Mouse (Mus musculus): ENCODE measurements around the gene Ovol3. TPM values are rescaled to one million over a fixed set of nuclear protein-coding genes. Genes with fewer than 3 reads are reported as not detected.

Ovol3 gene
- polyA plus RNA-seq, 1 experiment, result 1.4 TPM

DNA sequence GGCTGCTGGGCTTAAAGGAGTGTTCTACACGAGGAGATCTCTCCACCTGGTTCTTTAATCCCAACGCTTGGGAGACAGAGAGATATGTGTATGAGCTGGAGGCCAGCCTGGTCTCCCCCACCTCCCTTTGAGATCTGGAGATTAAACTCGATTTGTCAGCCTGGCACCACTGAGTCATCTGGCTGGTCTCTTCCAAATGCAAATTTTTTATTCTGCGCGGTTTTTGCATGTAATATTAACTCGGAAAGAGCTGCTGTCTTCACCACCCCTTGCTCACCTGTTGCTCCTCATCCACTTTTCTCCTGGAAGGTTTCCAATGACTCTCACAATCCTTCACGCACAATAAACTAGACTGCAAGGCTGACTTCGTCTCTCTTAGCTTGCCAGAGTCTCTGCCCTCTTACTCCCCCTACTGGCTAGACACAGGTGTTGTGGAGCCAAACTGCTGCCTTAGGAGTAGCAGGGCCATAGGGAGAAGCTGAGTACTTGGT is 37.0 kb downstream of the Ovol3 start, which contains the start of gene Capns1:
Gene Capns1 (minus strand): TSS at position 331 of the 491 bp plus-strand sequence.
- H3K27ac ChIP-seq (ENCODE audit: control insufficient read depth, insufficient read depth, low read length), result no peak within 1 kb of the TSS
- DNase-seq, result peak; percentile 74
- no peaks in the 10 kb centered on the region for H3K27me3 ChIP-seq (ENCODE audit: control insufficient read depth, insufficient read depth, low read length)
- H3K4me3 ChIP-seq (ENCODE audit: control insufficient read depth, insufficient read depth, low read length), result no peak within 1 kb of the TSS
- TF ChIP-seq CTCF (IDR thresholded peaks at IDR 0.05; ENCODE audit: borderline replicate concordance, control insufficient read depth, extremely low read depth, insufficient read depth, low read length, poor library complexity) (peak; percentile 36; the same call in 1 of the 2 replicates), POLR2A (IDR thresholded peaks at IDR 0.05; ENCODE audit: control insufficient read depth, extremely low read depth, insufficient read depth, low read length, poor library complexity) (no peak)
- no peaks in the 10 kb centered on the region for H3K36me3 ChIP-seq (ENCODE audit: control insufficient read depth, insufficient read depth, low read length)
- 18% methylated on average over 8 of the region's 8 CpGs for WGBS
- H3K4me1 ChIP-seq (replicated peaks; ENCODE audit: control insufficient read depth, insufficient read depth, low read length), result peaks cover 5% of the 10 kb centered on the region

DNA sequence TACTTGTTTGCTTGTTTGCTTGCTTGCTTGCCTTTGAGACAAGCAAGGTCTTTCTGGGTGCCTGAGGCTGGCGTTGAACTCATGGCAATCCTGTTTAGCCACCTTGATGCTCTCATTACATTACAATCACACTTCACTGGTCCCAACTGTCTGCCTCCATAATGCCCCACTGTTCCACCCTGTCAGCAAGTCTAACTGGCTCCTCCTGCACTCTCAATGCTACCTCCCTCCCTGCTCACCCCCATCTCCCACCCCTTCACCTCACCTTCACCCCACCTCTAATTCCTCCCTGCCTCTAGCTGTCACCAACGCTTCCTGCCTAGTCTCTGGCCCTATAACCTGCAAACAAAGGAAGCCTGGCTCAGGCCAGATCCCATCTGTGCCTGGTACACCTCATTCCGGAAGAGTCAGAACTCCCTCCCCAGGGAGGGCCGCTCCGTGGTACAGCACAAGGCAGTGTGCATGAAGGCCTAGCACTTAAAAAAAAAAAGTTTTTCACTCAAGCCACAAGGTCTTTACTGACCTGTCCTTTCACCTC is 37.9 kb downstream of the Ovol3 start:
- no peaks in the 10 kb centered on the region for H3K27me3 ChIP-seq (ENCODE audit: control insufficient read depth, insufficient read depth, low read length)
- WGBS, result 55% methylated on average over 5 of the region's 5 CpGs
- H3K4me3 ChIP-seq (ENCODE audit: control insufficient read depth, insufficient read depth, low read length), result no peak overlapping the region
- DNase-seq, result no peak
- peaks cover 12% of the 10 kb centered on the region for H3K4me1 ChIP-seq (replicated peaks; ENCODE audit: control insufficient read depth, insufficient read depth, low read length)
- TF ChIP-seq CTCF (IDR thresholded peaks at IDR 0.05; ENCODE audit: borderline replicate concordance, control insufficient read depth, extremely low read depth, insufficient read depth, low read length, poor library complexity) (no peak), POLR2A (IDR thresholded peaks at IDR 0.05; ENCODE audit: control insufficient read depth, extremely low read depth, insufficient read depth, low read length, poor library complexity) (no peak)
- H3K27ac ChIP-seq (ENCODE audit: control insufficient read depth, insufficient read depth, low read length), result no peak overlapping the region
- H3K36me3 ChIP-seq (ENCODE audit: control insufficient read depth, insufficient read depth, low read length), result no peaks in the 10 kb centered on the region

DNA sequence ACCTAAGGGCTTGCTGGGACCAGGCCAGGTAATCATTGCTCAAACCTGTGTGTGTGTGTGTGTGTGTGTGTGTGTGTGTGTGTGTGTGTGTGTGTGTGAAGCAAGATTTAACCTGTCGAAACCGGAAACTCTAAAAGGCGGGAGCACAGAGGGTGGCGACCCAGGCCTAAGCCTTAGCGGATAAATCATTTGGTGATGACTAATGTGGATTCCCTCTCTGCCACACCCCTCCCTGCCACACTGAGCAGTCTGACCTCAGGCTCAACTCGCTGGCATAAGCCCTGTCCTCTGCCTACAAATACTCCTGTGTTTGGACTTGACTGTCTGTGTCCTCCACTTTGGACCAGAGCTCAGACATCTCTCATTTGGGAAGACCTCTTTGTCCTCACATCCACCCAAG is 39.4 kb downstream of the Ovol3 start:
- Histone ChIP-seq H3K4me1 (replicated peaks; ENCODE audit: control insufficient read depth, insufficient read depth, low read length) (peaks cover 12% of the 10 kb centered on the region), H3K27ac (ENCODE audit: control insufficient read depth, insufficient read depth, low read length) (no peak overlapping the region), H3K36me3 (ENCODE audit: control insufficient read depth, insufficient read depth, low read length) (peaks cover 5% of the 10 kb centered on the region; the same call in 1 of the 2 replicates), H3K4me3 (ENCODE audit: control insufficient read depth, insufficient read depth, low read length) (no peak overlapping the region), H3K27me3 (ENCODE audit: control insufficient read depth, insufficient read depth, low read length) (no peaks in the 10 kb centered on the region)
- no peak for DNase-seq
- 88% methylated on average over 6 of the region's 6 CpGs for WGBS
- TF ChIP-seq CTCF (IDR thresholded peaks at IDR 0.05; ENCODE audit: borderline replicate concordance, control insufficient read depth, extremely low read depth, insufficient read depth, low read length, poor library complexity), result no peak
- no peak for TF ChIP-seq POLR2A (IDR thresholded peaks at IDR 0.05; ENCODE audit: control insufficient read depth, extremely low read depth, insufficient read depth, low read length, poor library complexity)

DNA sequence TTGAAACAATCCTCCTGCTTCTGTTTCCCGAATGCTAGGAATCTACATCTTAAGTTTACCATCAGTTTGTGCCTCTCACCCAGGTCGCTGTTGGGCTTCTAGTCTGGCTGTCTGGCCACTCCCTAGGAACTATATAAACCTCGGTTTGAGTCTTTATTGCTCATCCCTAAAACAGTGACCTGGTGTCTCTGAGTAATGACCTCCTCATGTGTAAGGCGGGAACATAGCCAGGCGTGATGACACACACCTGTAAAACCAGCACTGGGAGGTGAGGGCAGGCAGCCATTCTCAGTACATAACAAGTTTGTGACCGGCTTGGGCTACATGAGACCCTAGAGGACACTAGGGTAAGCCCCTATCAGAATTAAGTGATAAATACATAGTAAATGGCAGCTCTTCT is 40.1 kb downstream of the Ovol3 start:
- TF ChIP-seq CTCF (IDR thresholded peaks at IDR 0.05; ENCODE audit: borderline replicate concordance, control insufficient read depth, extremely low read depth, insufficient read depth, low read length, poor library complexity) (no peak), POLR2A (IDR thresholded peaks at IDR 0.05; ENCODE audit: control insufficient read depth, extremely low read depth, insufficient read depth, low read length, poor library complexity) (no peak)
- WGBS, result 81% methylated on average over 6 of the region's 6 CpGs
- H3K4me3 ChIP-seq (ENCODE audit: control insufficient read depth, insufficient read depth, low read length), result no peak overlapping the region

DNA sequence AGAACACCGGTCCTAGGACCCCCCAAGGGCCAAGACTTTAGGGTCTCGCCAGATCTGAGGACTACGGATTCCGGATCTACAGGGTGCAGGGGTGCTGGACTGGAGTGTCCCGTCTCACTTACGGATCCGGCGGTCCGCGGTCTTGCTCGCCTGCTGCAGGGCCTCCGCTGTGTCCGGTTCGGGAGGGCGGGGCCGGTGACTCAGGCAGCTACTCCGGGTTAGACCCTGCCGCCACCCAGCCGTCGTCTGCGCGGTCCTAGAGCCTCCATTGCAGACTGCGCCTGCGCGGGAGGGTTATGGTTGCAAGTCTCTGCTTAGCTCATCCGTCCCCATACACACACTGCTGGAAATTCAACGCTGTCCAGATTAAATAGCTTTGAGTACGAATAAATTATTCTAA is 40.6 kb downstream of the Ovol3 start:
- TF ChIP-seq POLR2A (IDR thresholded peaks at IDR 0.05; ENCODE audit: control insufficient read depth, extremely low read depth, insufficient read depth, low read length, poor library complexity) (no peak), CTCF (IDR thresholded peaks at IDR 0.05; ENCODE audit: borderline replicate concordance, control insufficient read depth, extremely low read depth, insufficient read depth, low read length, poor library complexity) (0 out of 2 replicates have a peak, but pooled peaks have one; percentile 27)

More for the DNA sequence above, 40.1 kb downstream of the Ovol3 start:
- peaks cover 12% of the 10 kb centered on the region for H3K4me1 ChIP-seq (replicated peaks; ENCODE audit: control insufficient read depth, insufficient read depth, low read length)
- H3K27ac ChIP-seq (ENCODE audit: control insufficient read depth, insufficient read depth, low read length), result no peak overlapping the region
- H3K36me3 ChIP-seq (ENCODE audit: control insufficient read depth, insufficient read depth, low read length), result peaks cover 5% of the 10 kb centered on the region; the same call in 1 of the 2 replicates
- no peak for DNase-seq
- H3K27me3 ChIP-seq (ENCODE audit: control insufficient read depth, insufficient read depth, low read length), result no peaks in the 10 kb centered on the region

DNA sequence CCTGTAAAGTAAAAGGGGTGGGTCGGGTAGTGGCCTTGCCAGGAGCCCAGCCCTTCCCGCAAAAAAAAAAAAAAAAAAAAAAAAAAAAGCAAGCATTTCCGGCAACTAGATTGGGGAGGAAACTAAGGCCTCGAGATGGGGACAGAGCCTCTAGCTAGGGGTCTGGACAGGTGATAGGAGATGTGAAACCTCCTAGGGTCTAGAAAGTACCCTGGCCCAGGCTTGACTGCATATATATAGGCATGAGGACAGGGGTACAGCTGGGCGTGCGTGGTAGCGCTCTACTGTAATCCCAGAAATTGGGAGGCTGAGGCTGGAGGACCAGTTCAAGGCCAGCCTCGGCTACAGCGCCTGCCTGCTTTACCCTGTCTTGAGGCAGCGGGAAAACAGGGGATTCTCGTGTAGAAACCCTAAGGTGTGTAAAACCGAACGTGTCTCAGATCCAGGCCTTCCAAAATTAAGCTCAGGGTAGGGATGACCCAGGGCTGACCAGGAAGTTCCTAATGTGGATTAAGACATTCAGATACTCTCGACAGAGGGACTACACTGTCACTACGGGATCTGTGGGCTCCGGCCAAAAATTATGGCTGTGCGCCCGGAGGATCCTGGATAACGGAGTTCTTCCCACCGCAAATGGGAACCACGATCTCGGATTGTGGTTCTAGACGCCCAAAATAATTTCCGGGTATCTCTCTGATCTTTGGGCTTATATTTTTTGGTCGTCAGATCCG is 41.3 kb downstream of the Ovol3 start:
- peak overlapping the region; percentile 41; the same call in 1 of the 2 replicates for H3K27ac ChIP-seq (ENCODE audit: control insufficient read depth, insufficient read depth, low read length)
- H3K27me3 ChIP-seq (ENCODE audit: control insufficient read depth, insufficient read depth, low read length), result no peaks in the 10 kb centered on the region
- peaks cover 5% of the 10 kb centered on the region; the same call in 1 of the 2 replicates for H3K36me3 ChIP-seq (ENCODE audit: control insufficient read depth, insufficient read depth, low read length)
- peak; percentile 32 for DNase-seq
- under 1% methylated on average over 26 of the region's 26 CpGs for WGBS
- no peak for TF ChIP-seq POLR2A (IDR thresholded peaks at IDR 0.05; ENCODE audit: control insufficient read depth, extremely low read depth, insufficient read depth, low read length, poor library complexity)
- TF ChIP-seq CTCF (IDR thresholded peaks at IDR 0.05; ENCODE audit: borderline replicate concordance, control insufficient read depth, extremely low read depth, insufficient read depth, low read length, poor library complexity), result no peak
- H3K4me3 ChIP-seq (ENCODE audit: control insufficient read depth, insufficient read depth, low read length), result peak overlapping the region; percentile 96
- H3K4me1 ChIP-seq (replicated peaks; ENCODE audit: control insufficient read depth, insufficient read depth, low read length), result peaks cover 12% of the 10 kb centered on the region

More for the DNA sequence above, 40.6 kb downstream of the Ovol3 start:
- Histone ChIP-seq H3K27ac (ENCODE audit: control insufficient read depth, insufficient read depth, low read length) (peak overlapping the region; percentile 41; the same call in 1 of the 2 replicates), H3K4me3 (ENCODE audit: control insufficient read depth, insufficient read depth, low read length) (peak overlapping the region; percentile 96), H3K36me3 (ENCODE audit: control insufficient read depth, insufficient read depth, low read length) (peaks cover 5% of the 10 kb centered on the region; the same call in 1 of the 2 replicates), H3K4me1 (replicated peaks; ENCODE audit: control insufficient read depth, insufficient read depth, low read length) (peaks cover 12% of the 10 kb centered on the region), H3K27me3 (ENCODE audit: control insufficient read depth, insufficient read depth, low read length) (no peaks in the 10 kb centered on the region)
- DNase-seq, result peak; percentile 93
- under 1% methylated on average over 28 of the region's 28 CpGs for WGBS
